Mouse (Mus musculus): ENCODE measurements around the gene C3ar1. TPM values are rescaled to one million over a fixed set of nuclear protein-coding genes. Genes with fewer than 3 reads are reported as not detected.

The C3ar1 gene
- total and polyA plus RNA-seq, 3 experiments, result 0.89 to 4.7 (median 1.4) TPM

DNA sequence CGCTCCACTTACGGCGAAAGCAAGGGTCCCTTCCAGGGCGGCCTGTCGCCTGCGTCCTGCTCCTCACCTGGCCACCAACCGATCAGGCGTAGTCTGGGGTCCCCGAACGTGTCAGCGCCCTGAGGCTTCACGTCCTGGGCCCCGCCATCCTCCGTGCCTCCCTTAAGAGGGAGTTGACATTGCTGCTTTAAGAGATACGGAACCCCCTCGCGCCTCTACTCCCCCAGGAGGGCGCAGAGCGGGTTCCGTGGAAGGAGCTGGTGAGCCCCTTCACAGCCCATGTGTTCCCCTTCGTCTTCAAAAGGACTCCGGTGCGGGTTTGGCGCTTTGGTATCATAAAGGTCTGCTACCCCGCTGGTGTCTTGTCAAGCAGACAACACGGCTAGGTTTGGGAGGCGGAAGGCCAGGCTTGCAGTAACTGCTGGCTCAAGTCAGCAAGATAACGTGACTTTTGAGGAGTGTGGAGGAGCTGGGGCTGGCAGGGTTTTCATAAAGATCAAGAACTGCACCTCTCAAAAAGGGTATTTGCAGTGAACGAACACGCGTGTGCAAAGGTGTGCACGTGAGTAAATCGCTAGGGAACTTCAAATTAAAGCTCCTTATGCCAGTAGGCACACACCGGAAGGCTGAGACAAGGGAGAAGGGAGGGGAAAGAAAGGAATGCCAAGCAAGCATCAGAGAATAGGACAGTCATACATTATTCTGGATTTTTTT lies 54.0 kb downstream of the C3ar1 start:
- H3K36me3 ChIP-seq (replicated peaks in 1 of 2; ENCODE audit: control insufficient read depth in 1 of 2, insufficient read depth in 1 of 2, low read length in 1 of 2), result peaks cover 0 to 16% of the 10 kb centered on the region in 2 experiments
- peak overlapping the region; percentile 39 for H3K9ac ChIP-seq (ENCODE audit: insufficient read depth, low read depth)
- peaks cover 2 to 22% of the 10 kb centered on the region in 2 experiments for H3K4me1 ChIP-seq (ENCODE audit: control insufficient read depth in 1 of 2, insufficient read depth in 2 of 2)
- H3K27me3 ChIP-seq (replicated peaks), result no peaks in the 10 kb centered on the region
- H3K27ac ChIP-seq (ENCODE audit: insufficient read depth, low read depth), result peak overlapping the region; percentile 66
- H3K9me3 ChIP-seq (replicated peaks; ENCODE audit: low read length), result no peaks in the 10 kb centered on the region
- H3K4me2 ChIP-seq (ENCODE audit: insufficient read depth, low read depth, poor library complexity, severe bottlenecking), result peak overlapping the region; percentile 60
- dilution Hi-C loops (cut with MboI; ENCODE audit: extremely low pct_ligation_motif_present, extremely low pct_unique_long_range_greater_than_20kb, low sequenced_read_pairs), result no loop called here
- in situ Hi-C loops (cut with MboI; ENCODE audit: low pct_ligation_motif_present, low pct_unique_long_range_greater_than_20kb, low sequenced_read_pairs), result no loop called here
- peak overlapping the region; percentile 59 to 84 (median 76) for H3K4me3 ChIP-seq (replicated peaks in 1 of 3; ENCODE audit: low read depth in 2 of 3, low read length in 2 of 3, poor library complexity in 1 of 3)
- TF ChIP-seq ZMIZ1 (IDR thresholded peaks at IDR 0.05; ENCODE audit: low read depth, low read length), result no peak
- TF ChIP-seq MEF2A (IDR thresholded peaks at IDR 0.05; ENCODE audit: borderline replicate concordance, low read depth, low read length), result no peak
- no peak for TF ChIP-seq TCF12 (IDR thresholded peaks at IDR 0.05; ENCODE audit: low read depth, low read length)
- no peak for TF ChIP-seq NRF1 (IDR thresholded peaks at IDR 0.05; ENCODE audit: low read depth, low read length)
- TF ChIP-seq MAX (IDR thresholded peaks at IDR 0.05; ENCODE audit: low read length), result 0 out of 2 replicates have a peak, but pooled peaks have one; percentile 10
- no peak for TF ChIP-seq CHD1 (IDR thresholded peaks at IDR 0.05; ENCODE audit: low read depth, low read length)
- no peak for TF ChIP-seq ZNF384 (IDR thresholded peaks at IDR 0.05; ENCODE audit: low read depth, low read length)
- TF ChIP-seq JUN (IDR thresholded peaks at IDR 0.05; ENCODE audit: insufficient read depth, low read depth, low read length), result no peak
- no peak; the same call in 1 of the 2 replicates for TF ChIP-seq ELF1 (IDR thresholded peaks at IDR 0.05; ENCODE audit: low read depth, low read length)
- TF ChIP-seq USF1 (IDR thresholded peaks at IDR 0.05; ENCODE audit: low read depth, low read length), result no peak
- peak; percentile 90 for TF ChIP-seq BHLHE40 (IDR thresholded peaks at IDR 0.05; ENCODE audit: low read depth, low read length)
- TF ChIP-seq UBTF (IDR thresholded peaks at IDR 0.05; ENCODE audit: low read depth, low read length), result 0 out of 2 replicates have a peak, but pooled peaks have one; percentile 67
- TF ChIP-seq MYC (IDR thresholded peaks at IDR 0.05; ENCODE audit: low read depth, low read length), result peak; percentile 53; the same call in 1 of the 2 replicates
- TF ChIP-seq USF2 (conservative IDR thresholded peaks at IDR 0.05; ENCODE audit: low read depth, low read length), result no peak
- no peak for TF ChIP-seq CTCF (conservative IDR thresholded peaks at IDR 0.05 in 1 of 2, IDR thresholded peaks at IDR 0.05 in 1 of 2; ENCODE audit: low read depth in 2 of 2, low read length in 2 of 2)
- TF ChIP-seq HCFC1 (IDR thresholded peaks at IDR 0.05; ENCODE audit: low read depth, low read length), result no peak
- no peak for TF ChIP-seq PAX5 (IDR thresholded peaks at IDR 0.05; ENCODE audit: low read length)
- TF ChIP-seq RCOR1 (conservative IDR thresholded peaks at IDR 0.05; ENCODE audit: low read depth, low read length), result no peak
- TF ChIP-seq GABPA (IDR thresholded peaks at IDR 0.05; ENCODE audit: insufficient replicate concordance, low read depth, low read length), result no peak
- TF ChIP-seq EP300 (IDR thresholded peaks at IDR 0.05; ENCODE audit: low read length), result no peak
- TF ChIP-seq SMC3 (IDR thresholded peaks at IDR 0.05; ENCODE audit: low read depth, low read length), result no peak
- TF ChIP-seq KAT2A (IDR thresholded peaks at IDR 0.05; ENCODE audit: insufficient replicate concordance, low read length), result no peak
- no peak for TF ChIP-seq IRF4 (IDR thresholded peaks at IDR 0.05; ENCODE audit: low read depth, low read length)
- no peak; the same call in 1 of the 2 replicates for TF ChIP-seq MXI1 (IDR thresholded peaks at IDR 0.05; ENCODE audit: low read depth, low read length)
- no peak for TF ChIP-seq ZC3H11A (IDR thresholded peaks at IDR 0.05; ENCODE audit: low read depth, low read length)
- no peak for TF ChIP-seq POLR2A (IDR thresholded peaks at IDR 0.05; ENCODE audit: low read depth, low read length)
- TF ChIP-seq POLR2AphosphoS2 (IDR thresholded peaks at IDR 0.05; ENCODE audit: low read depth, low read length), result no peak
- no peak; the same call in 1 of the 2 replicates for TF ChIP-seq SIN3A (IDR thresholded peaks at IDR 0.05; ENCODE audit: low read length)
- TF ChIP-seq MAFK (IDR thresholded peaks at IDR 0.05; ENCODE audit: insufficient replicate concordance, low read length), result no peak
- no peak for TF ChIP-seq CHD2 (IDR thresholded peaks at IDR 0.05; ENCODE audit: low read length)
- TF ChIP-seq MAZ (IDR thresholded peaks at IDR 0.05; ENCODE audit: low read depth, low read length), result no peak
- H3K79me2 ChIP-seq (replicated peaks; ENCODE audit: control insufficient read depth, extremely low read depth, insufficient read depth, poor library complexity, severe bottlenecking), result no peaks in the 10 kb centered on the region
- peak; percentile 57 for DNase-seq (ENCODE audit: extremely low read depth)

All from CH12.LX (cell line).